Mouse (Mus musculus) small intestine, adult 2 months (tissue): ENCODE measurements around the gene Cdr2.

Experiments
- CTCF ChIP-seq: fragments of 200-500 bp; IDR thresholded peaks from 2 replicates; pipeline ENCODE4 v1.5.1; 2012; ENCODE audit warnings: low read depth, mild to moderate bottlenecking, control low read depth, inconsistent platforms, low read length, moderate library complexity, mixed read lengths; ENCODE audit not compliant: insufficient replicate concordance, insufficient read length; ENCODE audit errors: extremely low read depth
- POLR2A ChIP-seq: fragments of 200-500 bp; IDR thresholded peaks from 2 replicates; pipeline ENCODE4 v1.6.1; 2012; ENCODE audit warnings: low read depth, mild to moderate bottlenecking, control low read depth, inconsistent platforms, low read length, moderate library complexity

DNA sequence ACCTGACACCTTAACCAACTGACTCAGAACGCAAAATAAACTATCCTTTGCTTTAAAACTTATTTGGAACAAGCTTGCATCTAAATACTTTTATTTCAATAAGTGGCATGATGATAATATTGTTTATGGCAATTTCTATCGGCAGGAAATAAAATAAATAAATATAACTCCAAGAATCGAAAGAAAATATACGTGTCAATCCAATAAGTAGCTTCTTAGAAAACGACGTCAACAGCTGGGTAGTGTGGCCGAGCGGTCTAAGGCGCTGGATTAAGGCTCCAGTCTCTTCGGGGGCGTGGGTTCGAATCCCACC, 64.9 kb downstream of the Cdr2 start:
- TF ChIP-seq CTCF (no peak), POLR2A (no peak)
